Mouse (Mus musculus): ENCODE data around the gene Stpg3.

The Stpg3 gene

DNA sequence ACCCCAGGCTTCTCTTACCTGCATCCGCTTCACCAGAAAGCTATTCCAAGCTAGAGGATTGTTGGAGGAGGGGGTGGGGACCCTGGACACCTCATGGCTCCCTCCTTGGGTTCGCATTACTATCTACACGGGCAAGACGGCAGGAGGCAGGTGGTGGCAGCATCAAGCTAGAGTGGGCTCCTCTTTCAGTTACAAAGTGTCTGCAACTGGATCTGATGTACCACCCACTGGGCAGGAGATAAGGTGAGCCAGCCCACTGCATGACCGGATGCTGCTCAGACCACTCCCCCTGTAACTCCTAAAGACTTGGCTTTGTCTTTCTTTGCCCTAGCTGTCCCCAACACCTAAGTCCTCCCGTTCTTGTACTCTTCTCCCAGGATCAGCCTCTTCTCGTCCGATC lies 22.2 kb upstream of the Stpg3 start, which contains the start of gene Rnf224:
TSS of gene Rnf224 (minus strand) at position 174 of the 400 bp plus-strand sequence.
- no peak for DNase-seq (ENCODE audit: low read depth, low spot score)

DNA sequence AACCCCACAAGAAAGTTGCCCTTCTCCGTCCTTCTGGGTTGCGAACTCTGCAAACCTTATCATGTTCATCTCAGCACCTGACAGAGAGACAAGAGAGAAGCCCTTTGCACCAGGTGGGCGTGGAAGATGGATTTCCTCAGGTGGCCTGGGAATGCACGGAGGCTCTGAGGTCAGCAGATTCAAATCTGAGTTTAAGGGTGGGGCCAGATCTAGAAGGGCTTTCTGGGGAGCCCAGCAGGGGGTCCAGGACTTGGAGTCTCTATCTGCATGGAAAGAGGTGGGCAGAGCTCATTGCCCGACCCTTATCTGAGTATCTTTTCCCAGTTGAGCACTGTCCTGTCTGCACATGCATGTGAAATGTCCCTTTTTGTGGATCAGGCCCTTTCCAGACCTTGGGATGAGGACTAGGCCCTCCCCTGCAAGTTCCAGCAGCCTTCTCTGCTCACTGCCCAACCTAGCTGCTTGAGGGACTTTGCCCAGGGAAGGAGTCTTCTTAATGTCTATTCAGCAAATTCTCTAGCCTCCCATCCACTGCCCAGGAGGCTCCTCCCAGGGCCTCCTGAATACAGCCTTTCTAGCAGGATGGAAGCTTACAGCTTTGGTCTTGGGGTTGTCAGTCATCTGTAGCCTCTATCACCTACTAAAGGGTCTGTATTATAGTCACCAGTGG lies 20.2 kb upstream of the Stpg3 start:
- DNase-seq (ENCODE audit: low read depth, low spot score): no peak

DNA sequence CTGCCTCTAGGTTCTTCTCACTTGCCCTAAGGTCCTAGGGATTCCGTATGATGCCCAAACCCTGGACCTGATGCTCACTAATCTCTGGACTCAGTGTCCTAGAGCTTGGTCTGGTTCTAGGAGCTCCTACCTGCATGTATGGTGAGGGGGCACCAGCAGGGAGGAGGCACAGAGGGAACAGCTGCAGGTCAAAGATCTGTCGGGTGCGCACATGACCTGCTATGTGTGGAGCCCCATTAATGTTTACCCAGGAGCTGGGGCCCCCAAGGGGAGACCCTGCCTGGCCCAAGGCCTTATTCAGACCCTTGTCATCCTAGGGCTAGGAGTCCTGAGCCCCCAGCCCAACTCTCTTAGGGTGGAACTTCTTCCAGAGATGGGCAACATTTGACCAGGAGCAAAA lies 19.6 kb upstream of the Stpg3 start, which contains the start of gene Slc34a3:
TSS of gene Slc34a3 (minus strand) at position 315 of the 400 bp plus-strand sequence.
- no peak for DNase-seq (ENCODE audit: low read depth, low spot score)

DNA sequence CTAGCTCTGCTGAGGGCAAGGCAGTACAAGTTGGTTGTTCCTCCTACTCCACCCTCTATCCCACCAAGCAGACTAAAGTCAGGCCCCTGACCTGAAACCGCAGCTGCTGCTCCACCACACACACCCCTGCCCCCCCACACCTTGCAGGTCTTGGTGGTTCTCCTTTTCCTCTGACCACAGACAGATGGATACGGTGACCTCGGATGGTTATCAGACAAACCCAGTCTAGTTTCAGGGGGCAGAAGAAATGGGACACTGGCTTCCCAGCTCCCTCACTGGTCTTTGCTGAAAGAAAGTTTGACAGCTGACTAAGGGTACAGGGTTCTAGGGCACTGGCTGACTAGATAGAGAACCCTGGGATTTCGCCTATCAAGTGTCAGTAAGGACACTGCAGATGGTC lies 19.0 kb upstream of the Stpg3 start:
- no peak for DNase-seq (ENCODE audit: low read depth, low spot score)

DNA sequence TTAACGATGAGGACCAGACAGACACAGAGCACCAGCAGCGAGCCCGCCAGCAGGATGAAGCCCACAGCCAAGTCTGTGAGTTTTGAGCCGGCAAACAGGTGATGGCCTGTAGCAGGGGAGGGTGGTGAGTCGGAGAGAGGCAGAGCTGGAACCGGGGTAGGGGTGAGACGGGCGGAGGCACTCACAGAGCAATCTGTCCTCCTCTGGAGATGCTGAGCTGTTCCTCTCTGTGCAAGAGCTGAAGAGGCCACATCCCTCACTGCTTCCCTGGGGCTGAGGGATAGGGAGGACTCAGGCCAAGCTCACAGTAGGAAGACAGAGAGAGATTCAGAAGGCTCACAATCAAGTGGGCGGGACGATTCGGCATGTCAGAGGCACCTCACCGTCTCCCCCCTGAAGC lies 16.6 kb upstream of the Stpg3 start:
- no peak for DNase-seq (ENCODE audit: low read depth, low spot score)

DNA sequence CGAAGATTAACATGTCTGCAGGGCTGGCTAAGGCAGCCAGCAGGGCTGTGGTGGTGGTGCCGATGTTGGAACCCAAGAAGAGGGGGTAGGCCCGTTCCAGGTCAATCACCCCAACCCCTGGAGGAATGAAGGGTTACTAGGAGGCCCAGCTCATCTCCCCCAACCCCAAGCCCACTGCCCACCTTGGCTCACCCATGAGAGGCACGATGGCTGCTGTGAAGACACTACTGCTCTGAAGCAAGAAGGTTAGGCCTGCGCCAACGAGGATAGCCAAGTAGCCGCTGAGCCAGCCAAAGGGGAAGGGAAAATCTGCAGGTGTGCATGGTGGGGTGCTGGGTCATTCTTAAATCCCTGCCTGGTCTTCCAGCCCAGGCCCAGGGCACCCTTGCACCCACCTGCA lies 16.1 kb upstream of the Stpg3 start:
- DNase-seq (ENCODE audit: low read depth, low spot score): no peak

DNA sequence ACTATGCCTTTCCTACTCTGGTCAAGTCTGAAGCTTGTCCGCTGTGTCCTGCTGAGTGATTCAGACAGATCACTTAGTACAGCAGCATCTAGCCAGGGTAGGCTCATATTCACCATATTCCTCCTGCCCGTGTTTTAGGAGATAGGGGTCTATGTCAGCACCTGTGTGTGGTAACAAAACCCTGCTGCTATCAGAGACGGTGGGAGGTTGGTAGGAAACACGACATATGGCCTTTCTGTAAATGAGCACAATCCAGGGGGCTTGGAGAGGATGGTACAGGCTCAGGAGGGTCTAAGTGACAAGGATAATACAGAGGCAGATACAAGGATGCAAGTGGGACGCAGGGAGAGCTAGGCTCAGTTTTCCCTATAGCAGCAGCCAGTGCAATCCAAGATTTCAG lies 15.1 kb upstream of the Stpg3 start:
- no peak for DNase-seq (ENCODE audit: low read depth, low spot score)

DNA sequence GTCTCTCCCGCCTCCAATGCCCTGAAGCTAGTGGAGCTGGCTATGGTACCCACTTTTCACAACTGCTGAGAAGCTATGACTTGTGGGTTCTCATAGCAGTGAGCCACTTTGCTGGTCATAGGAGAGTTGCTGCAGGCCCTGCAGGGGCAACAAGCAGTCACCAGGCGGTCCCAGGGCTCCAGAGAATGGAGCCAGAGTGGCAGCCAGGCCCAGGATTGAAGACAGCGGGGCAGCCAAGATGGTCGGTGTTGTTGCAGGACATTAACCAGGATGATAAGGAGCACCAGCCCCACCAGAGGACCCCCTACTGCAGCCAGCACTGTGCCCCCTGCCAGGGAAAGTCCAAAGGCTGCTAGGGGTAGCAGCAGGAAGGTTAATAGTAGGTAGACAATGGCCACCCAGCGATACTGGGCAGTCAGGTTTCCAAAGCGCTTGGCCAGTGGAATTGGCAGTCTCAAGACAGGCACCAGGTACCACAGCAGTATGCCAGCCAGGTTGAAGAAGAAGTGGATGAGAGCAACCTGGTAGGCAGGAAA lies 14.6 kb upstream of the Stpg3 start:
- no peak for DNase-seq (ENCODE audit: low read depth, low spot score)

DNA sequence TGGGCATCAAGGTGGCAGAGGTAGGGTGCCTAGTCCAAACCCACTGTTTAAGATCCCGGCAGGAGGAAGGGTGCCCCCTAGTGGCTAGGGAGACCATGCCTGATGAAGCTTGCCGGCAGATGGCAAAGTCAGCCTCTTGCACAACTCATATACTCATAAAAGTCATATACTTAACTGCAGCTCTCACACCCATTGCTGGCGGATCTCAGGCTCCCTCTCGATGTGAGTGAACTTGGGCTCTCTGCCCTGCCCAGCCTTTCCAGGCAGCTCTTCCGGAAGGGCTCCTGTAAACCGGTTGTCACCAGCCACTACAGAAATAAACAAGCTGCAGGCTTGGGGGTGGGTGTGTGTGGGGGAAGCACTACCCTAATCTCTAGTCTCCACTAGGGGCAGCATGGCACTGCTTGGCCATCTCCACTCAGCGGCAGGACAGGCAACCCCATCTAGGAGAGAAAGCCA lies 14.0 kb upstream of the Stpg3 start:
- peak; percentile 81 for DNase-seq (ENCODE audit: low read depth, low spot score)

DNA sequence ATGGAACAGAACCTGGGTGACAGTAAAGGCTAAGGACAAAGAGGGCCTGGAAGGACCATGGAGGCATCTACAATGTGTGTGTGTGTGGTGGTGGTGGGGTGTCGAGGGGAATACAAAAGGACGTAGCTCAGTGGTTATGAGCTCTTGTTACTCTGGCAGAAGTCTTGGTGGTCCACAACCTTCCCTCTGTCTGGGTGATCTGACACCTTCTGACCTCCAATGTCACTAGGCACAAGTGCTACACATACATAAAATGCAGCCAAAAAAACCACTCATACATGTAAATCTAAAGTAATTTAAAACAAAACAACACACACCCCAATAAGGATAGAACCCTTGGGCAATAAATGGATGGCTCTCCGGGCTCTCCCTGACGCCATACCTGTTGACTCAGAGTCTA lies 13.0 kb upstream of the Stpg3 start:
- no peak for DNase-seq (ENCODE audit: low read depth, low spot score)

DNA sequence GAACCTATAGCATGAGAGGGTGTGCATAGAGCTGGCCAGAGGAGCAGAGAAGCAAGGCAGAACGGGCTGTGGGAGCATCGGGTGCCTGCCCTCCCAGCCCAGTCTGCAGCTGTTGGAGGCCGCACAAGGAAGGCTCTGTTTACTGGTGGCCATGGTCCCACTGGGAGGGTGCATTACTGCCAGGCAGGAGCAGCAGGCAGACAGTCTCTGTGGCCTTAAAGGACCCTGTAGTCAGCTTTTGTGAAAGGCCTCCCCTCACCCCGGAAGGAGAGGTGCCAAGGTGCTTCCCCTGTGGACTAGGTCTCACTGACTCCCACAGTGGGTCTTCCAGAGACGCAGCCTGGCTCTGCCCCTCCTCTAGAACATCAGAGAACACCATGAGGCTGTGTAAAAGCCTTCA lies 12.4 kb upstream of the Stpg3 start:
- DNase-seq (ENCODE audit: low read depth, low spot score): no peak

DNA sequence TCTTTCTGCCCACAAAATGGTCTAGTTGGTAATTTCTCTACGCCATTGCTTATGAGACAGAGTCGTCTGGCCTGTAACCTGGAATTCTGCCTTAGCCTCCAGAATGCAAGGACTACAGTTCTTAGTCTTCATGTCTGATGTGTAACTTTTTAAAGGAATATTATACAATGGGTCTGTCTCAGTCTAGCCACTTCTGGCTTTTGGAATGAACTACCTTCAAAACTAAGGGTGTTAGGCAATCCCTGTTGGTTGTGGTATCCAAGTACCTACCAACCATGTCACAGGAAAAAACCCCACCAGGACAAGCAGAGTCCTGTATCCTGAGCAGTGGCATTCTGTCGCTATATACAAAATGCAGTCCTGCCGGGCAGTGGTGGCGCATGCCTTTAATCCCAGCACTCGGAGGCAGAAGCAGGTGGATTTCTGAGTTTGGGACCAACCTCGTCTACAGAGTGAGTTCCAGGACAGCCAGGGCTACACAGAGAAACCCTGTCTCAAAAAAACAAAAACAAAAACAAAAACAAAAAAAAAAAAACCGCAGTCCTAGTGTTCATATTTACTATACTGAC lies 11.5 kb upstream of the Stpg3 start:
- DNase-seq (ENCODE audit: low read depth, low spot score): no peak

DNA sequence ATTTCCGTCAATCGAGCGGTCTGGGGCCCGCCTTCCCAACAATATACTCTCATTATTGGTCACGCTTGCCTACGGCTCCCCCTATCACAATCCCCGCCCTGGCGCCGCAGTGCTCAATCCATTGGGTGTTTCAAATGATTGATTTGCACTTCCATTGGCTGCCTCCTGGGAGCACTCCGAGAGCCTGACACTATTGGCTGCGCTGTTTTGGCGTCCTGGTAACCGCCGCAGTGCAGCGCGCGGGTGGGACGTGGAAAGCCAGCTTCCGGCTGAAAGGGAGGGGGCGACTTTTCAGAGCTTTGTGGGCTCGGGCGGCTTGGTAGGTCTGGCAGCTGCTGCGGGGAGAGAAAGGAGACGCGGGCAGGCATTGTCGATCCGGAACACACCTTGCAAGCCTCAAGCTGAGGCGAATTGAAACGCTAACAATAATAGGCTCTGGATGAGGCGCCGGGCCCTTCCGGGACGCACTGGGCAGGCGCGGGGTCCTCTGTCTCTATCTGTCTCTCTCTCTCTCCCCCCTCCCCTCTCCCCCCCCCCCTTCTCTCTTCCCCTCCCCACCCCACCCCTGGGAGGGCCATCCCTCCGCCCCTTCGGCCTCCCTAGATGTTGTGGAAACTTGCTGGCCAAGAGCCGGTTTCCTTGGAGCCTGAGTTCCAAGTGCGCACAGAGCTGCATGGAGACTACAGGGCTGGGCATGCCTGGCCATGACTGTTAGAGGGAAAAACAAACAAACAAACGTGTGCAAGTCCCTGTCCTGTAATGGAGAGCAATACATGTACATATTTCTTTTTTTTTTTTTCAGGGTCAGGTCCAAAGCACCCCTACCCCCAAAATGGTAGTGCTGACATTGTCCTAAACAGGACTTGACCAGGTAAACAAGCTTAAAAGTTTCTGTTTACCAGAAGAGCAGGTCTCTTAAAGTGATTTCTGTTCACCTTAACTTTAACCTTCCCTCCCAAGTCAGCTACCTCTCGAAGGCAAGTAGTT lies 10.6 kb upstream of the Stpg3 start:
- DNase-seq (ENCODE audit: low read depth, low spot score): peak; percentile 98

DNA sequence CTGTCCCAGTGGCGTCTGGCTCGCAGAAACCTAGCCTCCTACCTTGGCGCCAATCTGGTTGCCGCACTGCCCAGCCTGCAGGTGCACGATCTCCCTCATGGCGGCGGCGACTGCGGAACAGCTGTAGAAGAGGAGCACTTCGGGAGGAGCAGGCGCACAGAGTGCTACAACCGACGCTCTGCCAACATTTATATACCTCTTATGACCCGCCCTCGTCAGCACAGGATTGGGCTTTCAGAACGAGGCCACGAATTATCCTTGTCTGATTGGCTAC lies 10.0 kb upstream of the Stpg3 start, which contains the start of gene Tubb4b:
TSS of gene Tubb4b (minus strand) at position 211 of the 274 bp plus-strand sequence.
- DNase-seq (ENCODE audit: low read depth, low spot score): no peak

DNA sequence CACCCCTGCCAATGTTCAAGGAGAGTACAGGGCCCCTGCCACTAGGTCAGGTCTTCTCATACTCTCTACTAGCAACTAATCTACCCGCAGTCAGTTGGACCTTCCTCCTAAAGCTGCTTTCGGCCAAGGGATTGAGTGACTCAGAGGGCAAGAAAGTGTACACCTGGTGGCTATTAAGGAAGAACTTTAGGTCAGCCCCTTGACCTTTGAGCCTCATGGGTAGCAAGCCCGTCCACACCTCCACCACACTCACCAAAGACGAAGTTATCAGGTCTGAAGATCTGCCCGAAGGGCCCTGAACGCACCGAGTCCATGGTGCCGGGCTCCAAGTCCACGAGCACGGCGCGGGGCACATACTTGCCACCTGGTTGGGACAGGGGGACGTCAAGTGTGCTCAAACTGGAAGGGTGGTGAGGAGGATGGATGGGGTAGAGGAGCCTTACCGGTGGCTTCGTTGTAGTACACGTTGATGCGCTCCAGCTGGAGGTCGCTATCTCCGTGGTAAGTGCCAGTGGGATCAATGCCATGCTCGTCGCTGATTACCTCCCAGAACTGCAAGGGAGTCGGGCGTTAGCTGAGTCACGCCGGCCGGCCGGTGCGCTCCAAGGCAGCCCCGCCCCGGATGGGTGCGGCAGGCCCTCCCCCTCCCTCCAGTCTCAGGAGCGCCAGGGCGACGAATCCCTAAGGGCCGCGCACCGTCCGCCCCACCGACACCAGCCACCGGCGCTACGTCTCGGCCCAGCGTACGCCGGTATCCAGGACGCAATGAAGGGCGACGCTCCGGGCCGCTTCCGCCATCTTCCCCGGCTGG lies 9.4 kb upstream of the Stpg3 start:
- DNase-seq (ENCODE audit: low read depth, low spot score): no peak

DNA sequence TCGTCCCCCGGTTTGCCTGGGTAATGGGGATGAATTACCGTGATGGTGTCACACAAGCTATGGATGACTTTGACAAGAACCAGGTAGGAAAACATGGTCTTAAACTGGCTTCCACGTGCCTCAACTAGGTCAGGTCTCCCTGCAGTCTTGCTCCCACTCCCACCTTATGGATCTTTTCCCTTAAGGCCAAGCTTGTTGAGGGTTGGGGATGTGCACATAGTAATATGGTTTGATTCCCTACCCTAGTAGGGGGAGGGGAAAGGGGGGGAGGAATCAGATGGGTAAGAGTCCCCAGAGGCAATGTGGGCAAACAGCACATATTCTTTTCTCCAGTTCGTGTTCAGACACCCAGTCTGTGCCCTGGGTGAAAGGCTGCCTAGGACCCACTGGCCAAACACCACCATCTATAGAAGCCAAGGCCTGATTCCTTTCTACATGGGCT lies 6.9 kb upstream of the Stpg3 start:
- no peak for DNase-seq (ENCODE audit: low read depth, low spot score)

DNA sequence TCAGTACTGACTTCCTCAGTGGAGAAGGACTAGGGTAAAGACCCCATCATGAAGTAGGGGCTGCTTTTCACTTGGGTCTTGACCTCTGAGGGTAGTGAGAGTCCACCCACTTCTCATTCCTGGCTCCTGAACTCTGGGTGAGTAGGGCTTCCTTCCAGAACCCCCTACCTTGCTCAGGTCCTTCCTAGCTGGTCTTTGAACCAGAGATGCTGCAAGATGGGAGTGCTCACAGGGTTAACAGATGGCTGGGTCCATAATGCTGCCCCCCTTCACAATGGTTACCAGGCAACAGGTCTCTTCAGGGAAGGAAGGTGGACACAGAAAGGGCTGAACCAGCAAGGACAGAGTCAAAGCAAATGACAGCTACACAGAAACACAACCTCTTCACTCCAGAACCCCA lies 4.0 kb upstream of the Stpg3 start, which contains the start of gene Fam166a:
TSS of gene Fam166a (plus strand) at position 301 of the 400 bp plus-strand sequence.
- no peak for DNase-seq (ENCODE audit: low read depth, low spot score)

DNA sequence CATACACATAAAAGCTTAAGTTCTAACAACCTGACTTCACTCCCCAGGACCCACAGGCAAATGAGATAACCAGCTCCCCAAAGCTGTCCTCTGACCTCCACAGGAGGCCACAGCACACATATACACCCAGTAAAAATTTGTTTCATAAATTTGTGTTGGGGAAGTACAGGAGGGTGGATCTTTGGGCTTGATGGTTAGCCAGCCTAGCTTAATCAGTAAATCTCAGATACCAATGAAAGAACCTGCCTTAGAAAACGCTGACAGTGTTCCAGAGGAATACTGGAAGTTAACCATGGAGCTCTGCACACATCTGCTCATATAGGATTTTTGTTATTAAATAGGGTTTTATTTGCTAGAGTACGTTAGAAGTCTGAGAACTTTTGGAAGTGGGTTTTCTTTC lies 3.2 kb upstream of the Stpg3 start:
- no peak for DNase-seq (ENCODE audit: low read depth, low spot score)

DNA sequence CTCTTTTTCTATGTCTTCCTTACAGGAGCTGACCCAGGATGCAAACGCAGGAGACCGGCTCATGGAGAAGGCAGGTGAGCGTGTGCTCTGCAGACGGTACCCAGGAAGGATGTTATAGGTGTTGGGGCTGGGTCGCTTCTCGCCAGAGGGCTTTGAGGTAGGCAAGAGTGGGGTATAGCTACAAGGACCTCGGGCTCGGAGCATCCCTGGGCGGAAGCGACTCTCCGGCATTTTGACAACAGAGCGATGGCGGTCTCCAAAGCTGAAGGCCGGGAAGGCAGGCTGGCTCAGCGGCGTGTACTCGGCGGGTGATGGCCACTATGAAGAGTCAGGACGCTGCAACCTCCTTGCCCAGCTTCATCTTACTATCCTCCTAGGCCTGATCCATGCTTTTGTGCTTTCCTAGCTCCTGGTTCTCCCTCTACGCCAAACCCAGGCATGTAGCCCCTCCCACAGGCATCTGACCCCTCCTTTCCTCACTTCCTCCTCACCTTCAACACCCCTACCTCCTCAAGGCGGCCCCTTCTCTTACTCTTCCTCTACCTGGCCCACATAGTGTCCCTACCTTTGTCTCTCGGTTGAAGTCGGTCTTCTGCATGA lies 1.1 kb downstream of the Stpg3 start:
- DNase-seq (ENCODE audit: low read depth, low spot score): no peak

DNA sequence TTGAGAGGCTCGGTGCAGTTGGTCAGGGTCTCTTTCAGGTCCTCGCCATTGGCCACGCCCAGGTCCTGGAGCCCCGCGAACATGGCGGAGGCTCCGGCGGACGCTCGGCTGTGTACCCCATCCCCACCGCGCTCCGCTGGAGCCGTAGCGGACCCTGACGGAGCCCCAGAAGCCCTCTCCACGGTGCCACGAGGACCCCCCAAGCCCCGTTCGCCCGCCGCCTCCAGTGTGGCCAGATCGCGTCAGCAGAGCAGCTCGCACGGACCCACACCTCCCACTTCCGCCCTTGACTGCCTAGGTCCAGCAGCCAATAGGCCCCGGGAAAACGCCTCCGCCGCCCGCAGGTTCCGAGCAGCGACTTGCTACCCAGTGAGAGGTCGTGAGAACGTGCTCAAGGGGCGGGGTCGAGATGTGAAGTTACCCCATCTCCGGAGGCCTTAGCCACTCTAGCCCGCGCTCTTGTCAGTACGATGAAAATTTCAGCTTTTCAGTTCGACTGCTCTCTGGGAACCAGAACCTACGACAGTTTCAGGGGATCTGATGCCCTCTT lies 3.2 kb downstream of the Stpg3 start, which contains the start of gene Nelfb:
TSS of gene Nelfb (minus strand) at position 369 of the 550 bp plus-strand sequence.
- DNase-seq (ENCODE audit: low read depth, low spot score): peak; percentile 75
